Mouse (Mus musculus): ENCODE measurements at regions not wholly inside any gene's neighbourhood (a gene's known extent, or its start where the extent isn't known, plus 50 kb on each side); places are given as distances from the start of the nearest gene placed in this dataset.
A peak's percentile ranks its signal among the peaks of the same experiment; 100 is the strongest.

GRCm38 (mm10) chr8:78877423-78877822 is 56.5 kb upstream of the Lsm6 start:
- DNase-seq (ENCODE audit: low read depth), result no peak

DNA sequence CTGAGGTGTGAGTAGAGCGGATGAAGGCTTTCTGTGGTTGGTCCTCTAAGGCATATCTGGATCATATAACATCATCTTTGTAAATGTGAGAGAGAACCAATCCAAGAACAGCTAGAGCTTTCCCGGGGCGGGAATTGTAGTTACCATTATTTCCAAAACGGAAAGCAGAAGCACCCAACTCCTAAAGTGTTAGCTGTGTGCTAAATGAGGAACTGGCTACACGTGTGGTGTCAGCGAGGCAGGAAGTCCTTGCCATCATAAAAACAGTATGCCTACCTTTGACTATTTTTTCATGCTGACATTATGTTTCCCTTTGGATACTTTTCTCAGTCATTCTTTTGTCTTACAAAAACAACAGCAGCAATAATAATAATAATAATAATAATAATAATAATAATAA is 68.8 kb upstream of the Lsm6 start:
- no peak for DNase-seq (ENCODE audit: low read depth)

GRCm38 (mm10) chr8:78890571-78890970 is 69.6 kb upstream of the Lsm6 start:
- no peak for DNase-seq (ENCODE audit: low read depth)

- DNase-seq (ENCODE audit: low read depth), result peak; percentile 79
Observed at GRCm38 (mm10) chr8:78899887-78900286, 78.9 kb upstream of the Lsm6 start.

GRCm38 (mm10) chr8:78903034-78903433 is 82.1 kb upstream of the Lsm6 start:
- DNase-seq (ENCODE audit: low read depth), result no peak

DNA sequence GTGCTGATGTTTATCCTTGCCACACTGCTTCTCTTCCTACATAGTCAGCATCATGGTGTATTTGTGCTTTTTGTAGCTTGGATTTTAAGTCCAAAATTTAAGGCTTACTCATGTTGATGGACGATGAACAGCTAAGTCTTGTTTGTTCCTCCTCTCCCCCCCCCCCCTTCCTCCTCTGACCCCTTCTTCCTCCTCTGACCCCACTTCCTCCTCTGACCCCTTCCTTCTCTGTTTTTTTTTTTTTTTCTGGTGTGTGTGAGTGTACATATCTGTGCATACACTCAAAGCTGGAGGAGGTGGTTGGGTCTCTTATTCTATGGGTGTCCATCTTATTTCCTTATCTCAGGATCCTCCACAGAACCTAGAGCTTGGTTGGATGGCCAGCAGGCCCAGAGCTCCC is 87.0 kb upstream of the Lsm6 start:
- DNase-seq (ENCODE audit: low read depth), result no peak

DNA sequence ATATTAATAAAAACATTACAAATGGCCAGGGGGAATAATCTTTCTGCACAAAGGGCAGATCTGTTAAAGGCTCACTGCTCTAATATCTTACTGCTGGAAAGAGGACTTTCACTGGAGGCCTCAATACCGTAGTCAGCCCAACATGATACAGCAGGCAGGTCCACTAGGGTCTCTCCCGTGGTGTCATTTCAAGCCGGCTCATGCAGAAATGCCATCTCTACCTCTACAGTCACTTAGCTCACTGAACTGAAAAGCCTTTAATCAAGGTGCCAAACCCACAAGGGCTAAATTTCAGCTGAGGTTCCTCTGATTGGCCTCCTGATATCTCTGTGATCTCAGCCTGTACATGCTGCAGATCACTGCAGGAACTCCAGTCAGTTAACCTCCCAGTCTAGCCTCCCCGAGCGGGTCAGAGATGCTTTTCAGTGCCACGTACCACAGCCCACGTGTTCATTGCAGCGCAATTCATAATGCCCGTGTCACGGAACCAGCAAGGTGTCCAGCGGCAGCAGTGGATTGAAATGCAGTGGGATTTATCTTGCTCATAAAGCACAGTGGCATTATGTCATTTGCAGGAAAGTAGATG is 90.4 kb upstream of the Lsm6 start:
- DNase-seq (ENCODE audit: low read depth), result no peak

DNA sequence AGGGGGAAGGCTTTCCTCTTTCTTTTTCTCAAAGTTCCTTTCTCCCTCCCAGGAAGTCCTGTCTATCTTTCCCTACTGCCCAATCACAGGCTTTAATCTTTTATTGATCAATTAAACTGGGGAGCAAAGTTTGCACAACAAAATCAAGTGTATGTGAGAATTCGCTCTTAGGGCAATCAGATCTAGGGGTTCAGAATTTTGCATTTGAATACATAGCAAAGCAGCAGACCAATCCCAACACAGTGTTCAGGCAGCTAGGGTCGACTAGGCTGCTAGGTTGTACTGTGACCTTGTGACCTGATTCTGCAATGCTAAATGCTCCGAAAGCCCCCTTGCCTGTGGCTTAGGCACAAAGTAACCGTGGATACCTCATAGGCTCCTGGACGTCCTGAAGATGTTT is 91.5 kb upstream of the Lsm6 start:
- DNase-seq (ENCODE audit: low read depth), result no peak

DNA sequence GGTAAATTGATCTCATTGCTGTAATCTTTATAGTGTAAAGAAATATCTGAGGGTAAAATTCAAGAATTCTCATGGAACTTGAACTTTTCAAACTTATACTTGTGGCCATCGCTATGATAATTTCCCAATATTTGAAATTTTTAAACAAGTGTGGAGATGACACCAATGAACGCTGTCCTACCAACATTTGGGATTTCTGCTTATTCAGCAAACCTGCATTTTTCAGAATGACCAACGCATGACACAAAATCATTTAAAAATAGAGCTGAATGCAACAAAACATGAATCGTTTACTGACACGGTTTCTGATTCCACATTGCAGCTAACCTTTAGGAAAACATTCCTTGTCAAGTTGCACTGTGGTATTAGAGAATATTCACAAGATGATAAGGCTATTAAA is 92.9 kb upstream of the Lsm6 start:
- no peak for DNase-seq (ENCODE audit: low read depth)

- DNase-seq (ENCODE audit: low read depth), result no peak
Observed at GRCm38 (mm10) chr8:78930610-78931397, 97.4 kb upstream of the Zfp827 start.

DNA sequence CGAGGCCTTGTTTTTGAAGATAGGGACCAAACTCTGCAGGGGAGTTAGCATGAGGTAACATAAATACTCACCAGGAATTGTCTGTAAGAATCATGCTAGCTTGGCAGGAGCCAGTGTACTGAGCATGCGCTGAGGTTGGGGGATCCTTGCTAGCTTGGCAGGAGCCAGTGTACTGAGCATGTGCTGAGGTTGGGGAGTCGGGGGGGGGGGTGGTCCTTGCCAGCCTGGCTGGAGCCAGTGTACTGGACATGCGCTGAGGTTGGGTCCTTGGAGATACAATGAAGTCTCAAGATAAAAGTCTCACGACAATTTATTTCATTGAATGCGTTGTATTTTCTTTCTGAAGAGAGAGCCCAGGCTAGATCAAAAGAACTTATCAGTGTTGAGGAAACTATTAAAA is 96.2 kb upstream of the Zfp827 start:
- no peak for DNase-seq (ENCODE audit: low read depth)

DNA sequence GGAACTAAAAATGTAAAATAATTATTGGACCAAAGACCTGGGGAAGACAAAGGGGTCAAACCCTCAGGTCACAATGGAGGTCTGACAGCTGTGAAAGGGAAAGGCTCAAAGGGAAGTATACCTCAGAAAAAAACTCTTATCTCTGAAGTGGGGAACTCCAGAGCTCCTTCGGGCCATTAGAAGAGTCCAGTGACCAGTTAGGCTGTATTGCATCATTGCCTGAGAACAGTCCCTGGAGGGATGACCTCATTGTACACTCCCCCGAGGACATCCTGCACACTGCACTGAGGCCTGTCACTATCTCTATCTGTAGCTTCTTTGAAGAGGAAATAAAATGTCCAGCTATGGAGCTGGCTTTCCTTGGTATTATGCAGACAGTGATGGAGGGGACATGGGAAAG is 88.2 kb upstream of the Zfp827 start:
- DNase-seq (ENCODE audit: low read depth), result no peak

- DNase-seq (ENCODE audit: low read depth), result no peak
Observed at GRCm38 (mm10) chr8:78941558-78941957, 86.7 kb upstream of the Zfp827 start.

GRCm38 (mm10) chr8:78944367-78944766 is 83.9 kb upstream of the Zfp827 start:
- DNase-seq (ENCODE audit: low read depth), result no peak

GRCm38 (mm10) chr8:78945607-78946006 is 82.6 kb upstream of the Zfp827 start:
- no peak for DNase-seq (ENCODE audit: low read depth)

GRCm38 (mm10) chr8:78946085-78946484 is 82.2 kb upstream of the Zfp827 start:
- no peak for DNase-seq (ENCODE audit: low read depth)

- peak; percentile 24 for DNase-seq (ENCODE audit: low read depth)
Observed at GRCm38 (mm10) chr8:78975034-78975433, 53.2 kb upstream of the Zfp827 start.

Data from naive thymus-derived CD4-positive, alpha-beta T cell, adult 2 months (primary cell).